Mouse (Mus musculus): ENCODE measurements around the gene Coq2. TPM values are rescaled to one million over a fixed set of nuclear protein-coding genes. Genes with fewer than 3 reads are reported as not detected.

The Coq2 gene
- total RNA-seq, 2 experiments from 2014 or later: 69.5 to 71.5 TPM

DNA sequence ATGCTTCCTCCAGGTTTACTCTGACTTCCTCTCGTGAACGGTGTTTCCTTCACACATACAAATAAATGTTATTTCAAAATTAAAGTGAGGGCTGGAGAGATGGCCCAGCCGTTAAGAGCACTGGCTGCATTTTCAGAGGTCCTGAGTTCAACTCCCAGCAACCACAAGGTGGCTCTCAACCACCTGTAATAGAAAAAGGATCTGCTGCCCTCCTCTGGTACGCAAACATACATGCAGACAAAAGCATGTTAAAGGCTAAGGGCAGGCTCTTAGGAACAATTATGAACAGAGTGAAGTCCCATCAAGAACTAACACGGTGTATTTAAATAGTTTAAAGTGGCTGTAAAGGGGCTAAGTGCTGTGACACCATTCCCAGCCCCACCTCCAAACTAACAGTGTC, 11.1 kb downstream of the Coq2 start:
- peak in 1 of 2 experiments; percentile 10 for DNase-seq (ENCODE audit: low spot score in 2 of 2)

- no peak for DNase-seq (ENCODE audit: low spot score in 2 of 2)
These were observed 11.9 kb downstream of the Coq2 start for GRCm38 (mm10) chr5:100663011-100663410.

- DNase-seq (ENCODE audit: low spot score in 2 of 2): no peak
These were observed 16.5 kb downstream of the Coq2 start for GRCm38 (mm10) chr5:100658460-100658859.

GRCm38 (mm10) chr5:100656352-100656751, 18.6 kb downstream of the Coq2 start:
- no peak for DNase-seq (ENCODE audit: low spot score in 2 of 2)

GRCm38 (mm10) chr5:100652327-100652726, 22.6 kb downstream of the Coq2 start:
- no peak for DNase-seq (ENCODE audit: low spot score in 2 of 2)

DNA sequence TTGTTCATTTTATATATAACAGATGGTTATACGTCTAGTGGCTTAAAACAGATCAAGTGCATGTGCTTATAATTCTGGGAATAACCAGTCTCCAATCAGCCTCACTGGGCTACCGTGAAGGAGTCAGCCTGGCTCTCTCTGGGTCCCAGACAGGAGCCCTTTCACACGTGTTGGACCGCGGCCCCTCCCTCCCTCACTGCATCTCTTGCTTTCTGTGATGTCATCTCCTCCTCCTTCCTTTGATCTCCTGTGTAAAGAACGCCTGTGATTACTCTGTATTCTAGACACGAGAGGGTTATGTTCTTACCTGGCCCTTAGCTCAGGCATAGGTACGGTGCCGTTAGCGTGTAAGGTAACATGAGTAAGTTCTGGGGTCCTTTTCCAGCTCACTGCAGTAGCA, 23.5 kb downstream of the Coq2 start:
- no peak for DNase-seq (ENCODE audit: low spot score in 2 of 2)

GRCm38 (mm10) chr5:100650969-100651368, 24.0 kb downstream of the Coq2 start:
- no peak for DNase-seq (ENCODE audit: low spot score in 2 of 2)

DNA sequence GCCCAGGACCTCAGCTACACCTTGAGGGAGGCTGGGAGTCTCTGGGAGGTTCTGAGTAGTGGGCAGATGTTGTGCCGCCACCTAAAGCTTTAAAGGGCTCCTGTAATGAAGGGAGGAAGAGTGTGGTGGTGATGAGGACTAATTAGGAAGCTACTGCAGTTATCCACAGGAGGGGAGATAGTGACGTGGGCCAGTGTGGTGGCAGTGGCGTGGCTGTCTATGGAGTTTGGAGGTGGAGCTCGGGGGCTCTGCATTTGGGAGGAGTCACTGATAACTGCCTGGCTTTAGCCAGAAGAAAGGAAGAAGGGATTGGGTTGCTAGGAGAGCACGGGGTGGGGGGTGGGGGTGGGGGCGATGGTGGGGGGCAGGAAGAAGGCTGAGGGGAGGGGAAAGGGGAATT, 26.4 kb downstream of the Coq2 start:
- no peak for DNase-seq (ENCODE audit: low spot score in 2 of 2)

- no peak for DNase-seq (ENCODE audit: low spot score in 2 of 2)
These were observed 26.9 kb downstream of the Coq2 start for GRCm38 (mm10) chr5:100648046-100648445.

DNA sequence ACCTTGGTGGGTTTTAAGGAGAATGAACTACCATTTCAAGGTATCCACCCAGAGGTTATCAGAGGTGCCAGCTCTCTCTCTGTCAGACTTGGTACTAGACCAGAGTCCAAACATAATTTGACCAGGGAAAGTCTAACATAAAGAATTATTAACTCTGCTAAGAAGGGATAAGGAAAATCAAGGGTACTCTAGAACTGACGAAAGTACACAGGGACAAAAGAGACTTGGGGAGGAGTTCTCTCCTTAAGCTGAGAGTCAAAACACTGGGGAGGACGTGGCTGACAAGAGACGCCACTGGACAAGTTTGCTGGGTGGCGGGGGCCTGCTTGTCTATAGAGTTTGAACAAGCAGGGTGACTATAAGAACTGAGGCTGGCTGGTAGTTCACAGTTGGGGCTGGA, 28.4 kb downstream of the Coq2 start:
- no peak for DNase-seq (ENCODE audit: low spot score in 2 of 2)

DNA sequence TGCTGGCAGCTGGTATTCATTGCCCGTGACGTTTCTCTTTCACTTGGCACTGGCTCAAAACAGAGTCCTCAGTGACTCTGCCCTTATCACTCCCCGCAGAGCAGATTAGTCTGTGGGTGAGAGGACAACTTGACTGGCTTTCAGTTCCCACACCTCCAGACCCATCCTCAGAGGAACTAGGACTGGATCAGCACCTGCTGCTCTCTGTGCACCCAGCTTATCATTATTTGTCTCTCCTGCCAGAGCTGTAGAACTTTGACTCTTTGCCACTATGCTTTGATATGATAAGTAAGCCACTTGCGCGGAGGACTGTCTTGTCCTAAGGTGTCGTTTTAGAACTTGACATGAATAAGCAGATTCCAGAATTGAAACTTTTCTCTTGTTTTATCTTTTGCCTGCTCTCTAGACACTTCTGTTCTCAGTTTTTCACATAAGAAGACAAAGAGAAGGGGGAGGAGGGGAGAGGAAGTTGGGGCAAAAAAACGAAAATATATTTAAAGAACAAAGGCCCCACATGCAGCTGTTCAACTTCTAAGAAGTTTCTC, 30.9 kb downstream of the Coq2 start:
- peak in 1 of 2 experiments; percentile 10 for DNase-seq (ENCODE audit: low spot score in 2 of 2)

GRCm38 (mm10) chr5:100643253-100643990, 31.5 kb downstream of the Coq2 start:
- no peak for DNase-seq (ENCODE audit: low spot score in 2 of 2)

DNA sequence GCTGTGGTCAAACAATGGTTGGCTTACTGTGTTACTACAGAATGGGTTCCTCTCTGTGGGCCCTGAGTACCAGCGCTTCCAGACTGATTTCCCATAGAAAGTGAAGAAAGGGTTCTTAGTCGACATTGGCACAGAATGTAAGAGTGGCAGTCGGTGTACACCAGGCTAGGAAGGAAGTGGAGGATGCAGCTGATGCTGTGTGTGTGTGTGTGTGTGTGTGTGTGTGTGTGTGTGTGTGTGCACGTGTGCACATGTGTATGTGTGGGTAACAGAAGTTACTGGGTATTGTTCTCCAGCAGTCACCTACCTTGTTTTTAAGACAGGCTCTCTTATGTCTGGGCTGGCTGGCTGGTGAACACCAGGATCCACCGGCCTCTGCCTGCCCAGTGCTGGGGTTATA, 32.6 kb downstream of the Coq2 start:
- no peak for DNase-seq (ENCODE audit: low spot score in 2 of 2)

DNA sequence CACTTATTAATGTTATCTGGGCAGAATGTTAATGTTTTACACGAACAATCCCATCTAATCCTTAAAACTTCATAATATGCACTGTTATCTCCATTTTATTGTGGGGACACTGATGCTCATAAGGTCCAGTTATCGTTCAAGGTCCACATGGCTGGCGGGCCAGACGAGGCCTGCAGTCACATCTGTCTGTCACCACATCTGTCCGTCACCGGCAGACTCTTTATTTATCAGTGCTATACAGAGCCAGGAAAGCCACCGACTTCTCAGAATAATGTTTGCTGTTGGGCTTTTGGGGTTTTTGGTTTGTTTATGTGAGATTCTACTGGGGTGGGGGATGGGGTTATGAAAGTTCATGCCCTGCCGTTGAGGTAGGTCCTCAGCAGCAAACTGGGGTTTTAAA, 36.5 kb downstream of the Coq2 start:
- DNase-seq (ENCODE audit: low spot score in 2 of 2): no peak

DNA sequence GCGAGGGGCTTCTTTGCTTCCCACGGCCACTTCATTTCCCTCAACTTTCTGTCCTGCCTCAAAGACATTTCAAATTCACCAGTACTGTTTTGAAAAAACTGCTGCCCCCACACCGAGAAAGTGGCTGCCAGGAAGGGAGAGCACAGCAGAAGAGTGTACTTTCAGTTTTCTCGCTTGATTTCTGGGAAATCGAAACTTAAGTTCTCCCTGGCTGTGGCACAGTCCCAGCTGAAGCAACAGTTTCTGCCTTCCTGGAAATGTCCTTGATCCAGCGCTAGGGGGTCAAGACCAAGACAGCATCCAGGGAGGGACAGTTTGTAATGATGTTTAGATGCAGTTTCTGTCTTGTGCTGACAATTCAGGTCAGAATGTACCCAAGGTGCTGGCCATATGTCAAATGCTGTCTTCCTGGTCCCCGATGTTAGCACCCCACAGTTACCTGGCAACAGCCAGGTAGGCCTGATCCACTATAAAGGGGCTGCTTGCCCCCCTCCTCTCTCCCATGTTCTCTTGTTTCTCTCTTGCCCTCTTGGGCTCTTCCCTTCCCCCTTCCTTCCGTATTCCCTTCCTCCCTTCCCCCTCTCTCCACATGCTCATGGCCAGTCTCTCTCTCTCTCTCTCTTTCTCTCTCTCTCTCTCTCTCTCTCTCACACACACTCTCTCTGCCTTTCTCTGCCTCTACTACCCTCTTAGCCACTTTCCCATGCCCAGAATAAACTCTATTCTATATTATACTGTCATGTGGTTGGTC, 38.0 kb downstream of the Coq2 start:
- DNase-seq (ENCODE audit: low spot score in 2 of 2): no peak

GRCm38 (mm10) chr5:100635908-100636307, 39.0 kb downstream of the Coq2 start:
- DNase-seq (ENCODE audit: low spot score in 2 of 2): no peak

GRCm38 (mm10) chr5:100634885-100635478, 40.0 kb downstream of the Coq2 start:
- no peak for DNase-seq (ENCODE audit: low spot score in 2 of 2)

- no peak for DNase-seq (ENCODE audit: low spot score in 2 of 2)
These were observed 42.3 kb downstream of the Coq2 start for GRCm38 (mm10) chr5:100632540-100633129.

- DNase-seq (ENCODE audit: low spot score in 2 of 2): peak in 1 of 2 experiments; percentile 4
These were observed 46.1 kb downstream of the Coq2 start for GRCm38 (mm10) chr5:100628807-100629206.

DNA sequence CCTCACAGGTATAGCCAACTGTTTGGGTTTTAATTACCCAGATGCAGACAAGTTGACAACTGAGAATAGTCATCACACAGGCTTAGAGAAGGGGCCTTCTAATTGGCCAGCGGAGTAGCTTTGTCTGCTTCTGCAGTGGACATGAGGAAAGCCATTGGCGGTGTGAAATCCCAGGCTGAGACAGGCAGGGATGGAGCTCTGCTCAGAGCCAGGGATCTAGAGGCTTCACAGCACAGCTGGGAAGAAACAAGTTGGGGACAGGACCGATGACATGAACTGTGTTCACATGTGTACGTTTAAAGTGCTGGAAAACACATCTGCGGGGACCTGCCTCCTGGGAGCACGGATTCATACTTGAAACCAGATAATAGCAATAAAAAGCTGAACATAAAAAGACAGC, 48.4 kb downstream of the Coq2 start:
- no peak for DNase-seq (ENCODE audit: low spot score in 2 of 2)

DNA sequence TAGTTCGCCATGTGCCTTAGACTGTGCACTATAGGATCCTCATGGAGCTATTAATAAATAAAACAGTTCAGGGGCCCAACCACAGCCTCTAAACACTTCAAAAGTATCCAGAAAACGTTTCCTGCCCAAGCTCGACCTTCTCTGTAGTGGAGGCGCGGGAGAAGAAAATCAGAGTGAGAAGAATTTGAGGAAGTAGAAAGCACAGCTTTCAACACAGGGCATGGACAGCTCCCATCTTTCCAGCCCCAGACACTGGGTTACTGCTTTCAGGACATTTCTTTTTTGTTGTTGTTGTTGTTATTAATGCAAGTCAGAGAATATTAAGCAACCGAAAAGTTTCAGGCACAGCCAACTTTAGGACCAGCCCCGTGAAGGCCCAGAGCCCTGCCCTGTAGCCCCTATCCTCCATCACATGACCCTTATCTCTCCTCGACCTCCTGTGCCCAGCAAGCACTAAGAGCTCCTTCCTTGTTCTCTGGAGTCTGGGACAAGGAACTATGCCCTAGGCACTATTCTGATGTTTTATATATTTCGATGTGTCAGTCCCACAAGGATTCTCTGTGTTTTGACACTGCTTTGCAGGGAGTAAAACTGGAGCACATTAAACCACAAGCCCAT, 50.1 kb downstream of the Coq2 start:
- DNase-seq (ENCODE audit: low spot score in 2 of 2): no peak

All from adrenal gland, adult 18-20 months (tissue).